Mouse (Mus musculus): Measurements from ENCODE around the gene Tnrc6b.

GRCm38 (mm10) chr15:80799634-80800137 lies 88.6 kb downstream of the Tnrc6b start:
- TF ChIP-seq POLR2A (IDR thresholded peaks at IDR 0.05; ENCODE audit: extremely low read depth, insufficient read depth, low read length) (no peak), CTCF (IDR thresholded peaks at IDR 0.05; ENCODE audit: low read depth, low read length) (no peak)
